Mouse (Mus musculus) embryonic facial prominence, embryonic 14.5 days (tissue): ENCODE measurements at regions not wholly inside any gene's neighbourhood (a gene's known extent, or its start where the extent isn't known, plus 50 kb on each side); places are given as distances from the start of the nearest gene placed in this dataset.

Experiments
- ATAC-seq: fragments of 200-750 bp; cut with Nextera tagmentation; 2 replicates; pipeline ENCODE4 v1.8.0; 2017; ENCODE audit warnings: low read depth, moderate number of reproducible peaks, moderate TSS enrichment
- DNase-seq: peaks from one replicate; pipeline ENCODE4 v3.0.0-alpha.2; 2015; ENCODE audit warnings: low spot score
- H3K27ac ChIP-seq: fragments of 300-500 bp; sonication (generic); replicated peaks from 2 replicates; pipeline ENCODE4 v1.5.1; 2014; ENCODE audit warnings: low read depth, mild to moderate bottlenecking, low read length, moderate library complexity
- H3K27me3 ChIP-seq: fragments of 300-500 bp; sonication (generic); replicated peaks from 2 replicates; pipeline ENCODE4 v1.6.1; 2014; ENCODE audit warnings: low read length; ENCODE audit not compliant: control insufficient read depth, insufficient read depth
- H3K36me3 ChIP-seq: fragments of 300-500 bp; sonication (generic); 2 replicates; pipeline ENCODE4 v1.6.1; 2014; ENCODE audit warnings: low read length, mixed read lengths; ENCODE audit not compliant: control insufficient read depth, insufficient read depth
- H3K4me1 ChIP-seq: fragments of 300-500 bp; sonication (generic); 2 replicates; pipeline ENCODE4 v1.6.1; 2014; ENCODE audit warnings: antibody characterized with exemption, low read length; ENCODE audit not compliant: control insufficient read depth, insufficient read depth
- H3K4me2 ChIP-seq: fragments of 300-500 bp; sonication (generic); 2 replicates; pipeline ENCODE4 v1.6.1; 2014; ENCODE audit warnings: low read depth, mild to moderate bottlenecking, low read length, moderate library complexity, mixed read lengths
- H3K4me3 ChIP-seq: fragments of 300-500 bp; sonication (generic); 2 replicates; pipeline ENCODE4 v1.5.1; 2014; ENCODE audit warnings: low read depth, mild to moderate bottlenecking, low read length
- H3K9ac ChIP-seq: fragments of 300-500 bp; sonication (generic); 2 replicates; pipeline ENCODE4 v1.6.1; 2014; ENCODE audit warnings: low read depth, mild to moderate bottlenecking, low read length, moderate library complexity, mixed read lengths
- H3K9me3 ChIP-seq: fragments of 300-500 bp; sonication (generic); 2 replicates; pipeline ENCODE4 v1.6.1; 2016; ENCODE audit warnings: low read length; ENCODE audit not compliant: control insufficient read depth
- WGBS: fragments of 180-500 bp; shearing (Covaris S2); extraction: QIAGEN DNeasy Blood & Tissue Kit; methylation state at CpG from one replicate; pipeline ENCODE4 v1.1.7; 2014; 5-methylcytosine and 5-hydroxymethylcytosine counted together

DNA sequence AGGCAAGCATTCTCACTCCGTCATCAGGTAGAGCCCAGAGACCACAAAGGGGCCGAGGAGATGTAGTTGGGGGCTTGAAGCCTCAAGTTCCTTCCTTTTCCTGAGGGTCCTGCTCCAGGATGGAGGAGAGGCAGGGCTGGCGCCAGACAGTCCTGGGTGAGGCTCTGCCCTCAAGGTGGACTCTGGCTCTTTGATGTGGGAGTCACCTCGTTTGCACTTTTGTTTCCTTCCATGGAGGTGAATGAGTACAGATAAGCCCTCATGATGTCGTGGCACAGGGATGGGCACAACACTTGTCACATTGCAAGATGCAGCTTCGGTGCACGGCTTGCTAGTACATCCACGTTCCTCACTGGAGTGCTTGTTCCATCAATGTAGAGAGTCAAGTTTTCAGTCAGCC is 182.4 kb downstream of the Maf start:
- 83% methylated on average over 8 of the region's 8 CpGs for WGBS
- 0 out of 2 replicates have a peak, but pooled peaks cover 4% of the 10 kb centered on the region for H3K4me1 ChIP-seq
- 0 out of 2 replicates have a peak, but pooled peaks cover 4% of the 10 kb centered on the region for H3K9me3 ChIP-seq
- no peaks in the 10 kb centered on the region for H3K36me3 ChIP-seq
- H3K4me2 ChIP-seq = no peak overlapping the region
- no peak overlapping the region for H3K4me3 ChIP-seq
- ATAC-seq (no peak), DNase-seq (no peak)
- no peak overlapping the region for H3K27ac ChIP-seq
- H3K9ac ChIP-seq = no peak overlapping the region
- no peaks in the 10 kb centered on the region for H3K27me3 ChIP-seq

DNA sequence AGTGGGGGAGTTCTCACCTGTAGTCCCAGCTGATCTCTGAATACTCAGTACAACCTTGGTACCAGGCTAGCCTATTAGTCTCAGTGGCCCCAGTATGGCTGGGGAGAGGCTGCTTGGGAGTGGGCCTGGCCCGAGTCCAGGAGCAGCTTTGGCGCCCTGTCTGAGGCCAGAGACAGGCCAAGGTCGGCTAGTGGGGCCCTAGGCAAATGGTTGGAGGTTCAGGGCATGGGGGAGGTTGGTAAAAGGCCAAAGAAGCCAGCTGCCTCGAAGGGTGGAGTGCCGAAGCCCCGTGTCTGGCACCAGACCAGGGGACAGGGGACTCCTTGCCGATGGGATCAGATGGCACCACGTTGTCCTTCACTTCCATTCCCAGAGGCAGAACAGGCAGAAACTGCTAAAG is 182.9 kb downstream of the Maf start:
- Histone ChIP-seq H3K9me3 (0 out of 2 replicates have a peak, but pooled peaks cover 5% of the 10 kb centered on the region), H3K4me1 (0 out of 2 replicates have a peak, but pooled peaks cover 2% of the 10 kb centered on the region), H3K27me3 (no peaks in the 10 kb centered on the region), H3K4me2 (no peak overlapping the region), H3K4me3 (no peak overlapping the region), H3K36me3 (no peaks in the 10 kb centered on the region), H3K9ac (no peak overlapping the region), H3K27ac (no peak overlapping the region)
- WGBS = 69% methylated on average over 8 of the region's 8 CpGs
- ATAC-seq = no peak
- no peak for DNase-seq

DNA sequence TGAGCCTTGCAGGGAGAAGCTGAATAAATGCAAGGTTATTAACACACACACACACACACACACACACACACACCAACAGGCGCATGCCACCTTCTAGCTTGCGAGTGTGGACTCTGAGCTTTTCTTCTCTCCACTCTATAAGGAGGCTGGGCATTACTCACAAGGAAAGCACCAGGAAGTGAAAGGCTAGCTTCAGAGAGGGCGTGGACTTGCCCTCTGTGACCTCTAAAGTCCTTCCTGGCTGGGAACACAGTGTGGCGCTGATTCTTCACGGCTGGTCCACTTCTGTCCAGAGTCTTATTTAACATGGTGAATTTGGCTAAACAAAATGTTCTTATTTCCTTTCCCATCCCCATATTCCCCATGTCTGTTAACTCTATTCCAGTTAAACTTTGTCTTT is 185.1 kb downstream of the Maf start:
- Histone ChIP-seq H3K36me3 (no peaks in the 10 kb centered on the region), H3K27ac (no peak overlapping the region), H3K4me3 (no peak overlapping the region), H3K9ac (no peak overlapping the region), H3K4me2 (no peak overlapping the region), H3K4me1 (no peaks in the 10 kb centered on the region), H3K27me3 (no peaks in the 10 kb centered on the region), H3K9me3 (0 out of 2 replicates have a peak, but pooled peaks cover 5% of the 10 kb centered on the region)
- WGBS = 64% methylated on average over 5 of the region's 5 CpGs
- no peak for ATAC-seq
- no peak for DNase-seq

DNA sequence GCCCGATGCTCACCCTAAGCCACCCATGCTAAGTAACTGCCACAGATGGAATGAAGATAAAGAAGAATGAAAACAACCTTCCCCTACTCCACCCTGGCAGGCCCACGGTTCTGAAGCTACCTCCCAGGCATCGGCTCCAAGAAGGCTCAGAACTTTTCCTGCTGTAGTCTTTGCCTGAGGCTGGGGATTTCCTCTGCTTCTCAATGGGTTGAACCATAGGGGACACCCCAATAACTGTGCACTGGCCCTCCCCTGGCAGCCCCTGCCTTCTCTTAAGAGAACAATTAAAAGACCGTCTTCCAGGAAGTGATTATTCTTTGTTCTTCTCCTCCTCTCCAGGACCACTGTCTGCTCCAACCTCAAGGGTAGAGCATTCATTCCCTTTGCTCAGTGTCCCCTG is 191.9 kb downstream of the Maf start:
- H3K27ac ChIP-seq = no peak overlapping the region
- H3K27me3 ChIP-seq = no peaks in the 10 kb centered on the region
- no peaks in the 10 kb centered on the region for H3K4me1 ChIP-seq
- no peak overlapping the region for H3K4me3 ChIP-seq
- no peak overlapping the region for H3K9ac ChIP-seq
- 56% methylated on average over 4 of the region's 4 CpGs for WGBS
- no peaks in the 10 kb centered on the region for H3K36me3 ChIP-seq
- 0 out of 2 replicates have a peak, but pooled peaks cover 5% of the 10 kb centered on the region for H3K9me3 ChIP-seq
- no peak for DNase-seq
- no peak overlapping the region for H3K4me2 ChIP-seq
- no peak for ATAC-seq

DNA sequence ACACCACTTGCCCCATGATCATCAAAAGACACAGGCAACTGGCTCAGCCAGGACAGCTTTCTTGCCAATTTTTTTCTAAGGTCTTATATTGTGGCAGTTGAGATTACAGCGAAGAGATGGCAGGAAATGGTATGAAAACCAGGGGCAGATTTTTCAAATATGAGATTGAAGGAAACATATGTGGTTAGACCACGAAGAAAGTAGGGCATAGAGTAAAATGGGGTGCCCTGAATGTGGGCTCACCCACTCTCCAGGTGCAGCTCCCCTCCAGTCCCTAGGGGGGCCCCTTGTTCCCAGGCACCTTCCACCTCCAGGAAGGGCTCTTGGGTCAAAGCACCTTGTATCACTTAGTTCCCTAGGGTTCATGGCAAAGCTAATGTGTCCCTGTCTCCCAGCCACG is 193.1 kb downstream of the Maf start:
- no peaks in the 10 kb centered on the region for H3K9me3 ChIP-seq
- ATAC-seq (no peak), DNase-seq (no peak)
- no peak overlapping the region for H3K4me3 ChIP-seq
- no peaks in the 10 kb centered on the region for H3K27me3 ChIP-seq
- H3K4me1 ChIP-seq = no peaks in the 10 kb centered on the region
- no peak overlapping the region for H3K9ac ChIP-seq
- H3K36me3 ChIP-seq = no peaks in the 10 kb centered on the region
- H3K4me2 ChIP-seq = no peak overlapping the region
- WGBS = 73% methylated on average over 3 of the region's 3 CpGs
- no peak overlapping the region for H3K27ac ChIP-seq

DNA sequence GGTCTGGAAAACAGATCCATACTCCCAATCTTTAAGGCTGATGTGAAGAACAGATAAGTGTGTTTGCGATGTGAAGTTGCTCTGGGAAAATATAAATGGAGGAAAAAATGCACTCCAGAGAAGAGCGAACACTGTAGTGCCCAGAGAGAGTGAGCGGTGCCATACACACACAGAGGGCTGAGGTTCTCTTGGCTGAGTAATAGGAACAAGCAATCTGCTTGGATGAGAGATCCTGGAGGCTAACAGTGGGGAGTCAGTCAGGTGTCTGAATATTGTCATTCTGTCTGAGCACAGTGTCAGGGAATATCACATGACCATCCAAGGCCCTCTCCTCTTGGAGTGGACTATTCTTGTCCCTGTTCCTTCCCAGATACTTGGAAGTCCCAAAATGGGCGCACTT is 200.4 kb downstream of the Maf start:
- no peak overlapping the region for H3K4me2 ChIP-seq
- no peak for DNase-seq
- H3K27ac ChIP-seq = no peak overlapping the region
- no peaks in the 10 kb centered on the region for H3K9me3 ChIP-seq
- no peaks in the 10 kb centered on the region for H3K36me3 ChIP-seq
- H3K4me1 ChIP-seq = no peaks in the 10 kb centered on the region; the same call in 1 of the 2 replicates
- no peak for ATAC-seq
- H3K4me3 ChIP-seq = no peak overlapping the region
- no peaks in the 10 kb centered on the region for H3K27me3 ChIP-seq
- 93% methylated on average over 4 of the region's 4 CpGs for WGBS
- no peak overlapping the region for H3K9ac ChIP-seq

DNA sequence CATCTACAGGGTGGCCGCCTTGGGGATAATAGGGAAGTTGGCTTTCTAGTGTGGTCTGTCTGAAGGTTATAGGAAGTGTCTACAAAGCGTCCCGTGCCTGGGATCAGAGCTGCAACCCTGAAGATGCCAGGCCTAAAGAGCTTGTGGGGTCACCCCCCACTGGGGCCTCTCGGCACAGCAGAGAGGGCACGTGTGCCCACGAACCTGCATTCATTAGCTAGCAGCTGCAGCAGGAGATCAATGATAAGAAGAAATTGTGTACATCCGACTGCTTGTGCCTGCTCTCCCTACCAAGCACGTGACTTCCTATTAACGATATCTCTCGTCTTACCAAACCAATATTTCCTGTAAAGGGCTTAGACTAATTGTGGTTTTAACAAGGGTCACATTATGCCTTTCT is 200.9 kb downstream of the Maf start:
- Histone ChIP-seq H3K27me3 (no peaks in the 10 kb centered on the region), H3K9me3 (no peaks in the 10 kb centered on the region), H3K4me3 (no peak overlapping the region), H3K9ac (no peak overlapping the region), H3K4me1 (no peaks in the 10 kb centered on the region; the same call in 1 of the 2 replicates), H3K4me2 (no peak overlapping the region), H3K27ac (no peak overlapping the region), H3K36me3 (no peaks in the 10 kb centered on the region)
- WGBS = 70% methylated on average over 10 of the region's 10 CpGs
- DNase-seq = no peak
- ATAC-seq = no peak

DNA sequence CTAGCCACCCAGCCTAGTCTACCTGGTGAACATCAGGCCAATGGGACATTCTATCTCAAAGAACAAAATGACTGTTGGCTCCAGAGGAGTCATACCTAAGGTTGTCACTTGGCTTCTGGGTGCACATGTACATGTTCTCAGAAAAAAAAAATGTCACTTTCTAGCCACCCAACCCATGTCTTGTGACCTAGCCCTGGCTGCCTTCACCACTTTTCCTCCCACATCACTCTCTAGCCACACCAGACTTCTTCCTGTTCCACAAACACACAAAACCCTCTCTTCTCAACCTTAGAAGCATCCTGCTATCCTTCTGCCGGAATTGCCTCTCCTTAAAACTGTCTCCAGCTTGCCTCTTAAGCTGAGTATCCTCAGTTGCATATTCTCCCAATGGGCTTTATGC is 211.6 kb downstream of the Maf start:
- ATAC-seq = no peak
- Histone ChIP-seq H3K36me3 (no peaks in the 10 kb centered on the region), H3K4me3 (no peak overlapping the region), H3K4me2 (no peak overlapping the region), H3K27me3 (no peaks in the 10 kb centered on the region), H3K9ac (no peak overlapping the region), H3K27ac (no peak overlapping the region), H3K9me3 (no peaks in the 10 kb centered on the region), H3K4me1 (no peaks in the 10 kb centered on the region)
- DNase-seq = no peak
- 84% methylated on average over 1 of the region's 1 CpGs for WGBS

DNA sequence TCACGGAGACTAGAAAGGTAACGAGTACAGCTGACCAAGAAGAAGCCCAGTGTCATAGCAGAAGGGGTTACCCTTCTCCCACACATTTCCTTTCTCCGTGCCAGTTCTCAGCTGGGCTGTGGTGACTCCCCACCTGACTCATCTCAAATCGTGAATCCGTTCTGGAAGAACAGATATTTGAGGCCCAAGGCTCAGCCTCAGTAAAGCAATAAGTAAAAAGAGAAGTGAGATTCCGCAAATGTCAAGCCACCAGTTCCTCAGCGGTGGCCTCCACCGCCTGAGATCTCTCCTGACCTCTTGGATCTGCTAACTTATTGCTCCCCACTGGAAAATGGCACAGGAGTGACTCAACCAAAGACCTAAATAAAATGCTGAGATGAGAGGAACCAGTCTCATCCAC is 213.2 kb downstream of the Maf start:
- DNase-seq (no peak), ATAC-seq (no peak)
- Histone ChIP-seq H3K27ac (no peak overlapping the region), H3K36me3 (no peaks in the 10 kb centered on the region), H3K4me2 (no peak overlapping the region), H3K9ac (no peak overlapping the region), H3K4me1 (no peaks in the 10 kb centered on the region), H3K27me3 (no peaks in the 10 kb centered on the region), H3K4me3 (no peak overlapping the region), H3K9me3 (no peaks in the 10 kb centered on the region)
- WGBS = 87% methylated on average over 8 of the region's 8 CpGs
